Mouse (Mus musculus): ENCODE results near the gene Clic4.
"Not testable (repeated sequence)": the region's sequence is repeated elsewhere in the genome, so short reads cannot be mapped to it uniquely, and the experiment has no call there.

Gene Clic4

GRCm38 (mm10) chr4:135292477-135293089 is 20.0 kb upstream of the Clic4 start:
- DNase-seq (ENCODE audit: low spot score in 2 of 2), result no peak

- no peak for DNase-seq (ENCODE audit: low spot score in 2 of 2)
Measured at GRCm38 (mm10) chr4:135291841-135292240, 19.2 kb upstream of the Clic4 start.

- no peak for DNase-seq (ENCODE audit: low spot score in 2 of 2)
Measured at GRCm38 (mm10) chr4:135291199-135291598, 18.6 kb upstream of the Clic4 start.

GRCm38 (mm10) chr4:135287975-135288374 is 15.4 kb upstream of the Clic4 start:
- DNase-seq (ENCODE audit: low spot score in 2 of 2), result peak; percentile 52 to 69

- peak; percentile 49 to 72 for DNase-seq (ENCODE audit: low spot score in 2 of 2)
Measured at GRCm38 (mm10) chr4:135286833-135287395, 14.3 kb upstream of the Clic4 start.

GRCm38 (mm10) chr4:135286033-135286622 is 13.5 kb upstream of the Clic4 start:
- DNase-seq (ENCODE audit: low spot score in 2 of 2), result no peak

GRCm38 (mm10) chr4:135285436-135285835 is 12.8 kb upstream of the Clic4 start:
- DNase-seq (ENCODE audit: low spot score in 2 of 2), result no peak

- DNase-seq (ENCODE audit: low spot score in 2 of 2), result no peak
Measured at GRCm38 (mm10) chr4:135283875-135284274, 11.3 kb upstream of the Clic4 start.

- DNase-seq (ENCODE audit: low spot score in 2 of 2), result no peak
Measured at GRCm38 (mm10) chr4:135283417-135283816, 10.8 kb upstream of the Clic4 start.

- no peak for DNase-seq (ENCODE audit: low spot score in 2 of 2)
Measured at GRCm38 (mm10) chr4:135282651-135283290, 10.2 kb upstream of the Clic4 start.

- DNase-seq (ENCODE audit: low spot score in 2 of 2), result not testable (repeated sequence)
Measured at GRCm38 (mm10) chr4:135280016-135280415, 7.4 kb upstream of the Clic4 start.

- DNase-seq (ENCODE audit: low spot score in 2 of 2), result no peak
Measured at GRCm38 (mm10) chr4:135276681-135277379, 4.2 kb upstream of the Clic4 start.

GRCm38 (mm10) chr4:135274761-135275160 is 2.1 kb upstream of the Clic4 start:
- DNase-seq (ENCODE audit: low spot score in 2 of 2), result no peak

GRCm38 (mm10) chr4:135273307-135273682 is 681 bp upstream of the Clic4 start:
- DNase-seq (ENCODE audit: low spot score in 2 of 2), result peak in 1 of 2 experiments; percentile 70

GRCm38 (mm10) chr4:135271881-135272616 is 565 bp downstream of the Clic4 start:
- peak; percentile 66 to 86 for DNase-seq (ENCODE audit: low spot score in 2 of 2)

- peak; percentile 28 to 69 for DNase-seq (ENCODE audit: low spot score in 2 of 2)
Measured at GRCm38 (mm10) chr4:135271419-135271828, 1.2 kb downstream of the Clic4 start.

- no peak for DNase-seq (ENCODE audit: low spot score in 2 of 2)
Measured at GRCm38 (mm10) chr4:135270476-135270875, 2.1 kb downstream of the Clic4 start.

GRCm38 (mm10) chr4:135269656-135270341 is 2.8 kb downstream of the Clic4 start:
- DNase-seq (ENCODE audit: low spot score in 2 of 2), result no peak

GRCm38 (mm10) chr4:135267521-135267920 is 5.1 kb downstream of the Clic4 start:
- no peak for DNase-seq (ENCODE audit: low spot score in 2 of 2)

GRCm38 (mm10) chr4:135266987-135267386 is 5.6 kb downstream of the Clic4 start:
- DNase-seq (ENCODE audit: low spot score in 2 of 2), result no peak

GRCm38 (mm10) chr4:135260434-135260833 is 12.2 kb downstream of the Clic4 start:
- no peak for DNase-seq (ENCODE audit: low spot score in 2 of 2)
